Mouse (Mus musculus) heart, embryonic 13.5 days (tissue): ENCODE data around the gene Lemd1. TPM values are rescaled to one million over a fixed set of nuclear protein-coding genes. Genes with fewer than 3 reads are reported as not detected.

Source experiments
- ATAC-seq: fragments of 200-750 bp; cut with Nextera tagmentation; 2 replicates; pipeline ENCODE4 v1.8.0; 2017; ENCODE audit warnings: moderate TSS enrichment; ENCODE audit not compliant: insufficient number of reproducible peaks, low FRiP score, low TSS enrichment; ENCODE audit errors: extremely low read depth
- H3K27ac ChIP-seq: fragments of 300-500 bp; sonication (generic); replicated peaks from 2 replicates; pipeline ENCODE4 v1.5.1; 2015; ENCODE audit warnings: moderate library complexity, mild to moderate bottlenecking, inconsistent platforms
- H3K27me3 ChIP-seq: fragments of 300-500 bp; sonication (generic); replicated peaks from 2 replicates; pipeline ENCODE4 v1.6.1; 2015; ENCODE audit warnings: mild to moderate bottlenecking, inconsistent platforms
- H3K36me3 ChIP-seq: fragments of 300-500 bp; sonication (generic); 2 replicates; pipeline ENCODE4 v1.6.1; 2015; ENCODE audit warnings: mild to moderate bottlenecking, inconsistent platforms
- H3K4me1 ChIP-seq: fragments of 300-500 bp; sonication (generic); 2 replicates; pipeline ENCODE4 v1.6.1; 2015; ENCODE audit warnings: inconsistent platforms
- H3K4me2 ChIP-seq: fragments of 300-500 bp; sonication (generic); 2 replicates; pipeline ENCODE4 v1.6.1; 2015; ENCODE audit warnings: inconsistent platforms, mild to moderate bottlenecking, moderate library complexity
- H3K4me3 ChIP-seq: fragments of 300-500 bp; sonication (generic); 2 replicates; pipeline ENCODE4 v1.5.1; 2015; ENCODE audit warnings: moderate library complexity, mild to moderate bottlenecking, inconsistent platforms
- H3K9ac ChIP-seq: fragments of 300-500 bp; sonication (generic); 2 replicates; pipeline ENCODE4 v1.6.1; 2015; ENCODE audit warnings: inconsistent platforms, mild to moderate bottlenecking, moderate library complexity
- H3K9me3 ChIP-seq: fragments of 300-500 bp; sonication (generic); 2 replicates; pipeline ENCODE4 v1.6.1; 2016; ENCODE audit warnings: inconsistent platforms
- WGBS: fragments of 180-500 bp; shearing (Covaris S2); methylation state at CpG from one replicate; pipeline ENCODE4 v1.1.7; 2015; ENCODE audit warnings: mixed read lengths; 5-methylcytosine and 5-hydroxymethylcytosine counted together
- polyA plus RNA-seq: library from polyadenylated mRNA; unstranded; fragments of >200 nt; fragmentation: Nextera tagmentation; extraction: Ambion mirVana; gene quantifications from 2 replicates; pipeline ENCODE4 v1.2.1, GENCODE M21; 2015

The Lemd1 gene
- polyA plus RNA-seq, 1 experiment from 2014 or later = not detected

GRCm38 (mm10) chr1:132229667-132230066 lies 38.4 kb downstream of the Lemd1 start, which contains the start of gene Gm10188:
TSS of gene Gm10188 (minus strand) at chr1:132229767.
- Histone ChIP-seq H3K9ac (no peak within 1 kb of the TSS), H3K4me2 (no peak within 1 kb of the TSS), H3K4me1 (no peaks in the 10 kb centered on the region), H3K36me3 (no peaks in the 10 kb centered on the region), H3K27me3 (peaks cover 36% of the 10 kb centered on the region), H3K27ac (no peak within 1 kb of the TSS), H3K4me3 (no peak within 1 kb of the TSS), H3K9me3 (no peaks in the 10 kb centered on the region)
- WGBS = 76% methylated on average over 3 of the region's 3 CpGs
- ATAC-seq = no peak

GRCm38 (mm10) chr1:132231470-132232274 lies 40.4 kb downstream of the Lemd1 start:
- WGBS = 44% methylated on average over 7 of the region's 7 CpGs
- Histone ChIP-seq H3K36me3 (no peaks in the 10 kb centered on the region), H3K4me2 (no peak overlapping the region), H3K27me3 (peaks cover 55% of the 10 kb centered on the region), H3K4me3 (no peak overlapping the region), H3K4me1 (no peaks in the 10 kb centered on the region), H3K27ac (no peak overlapping the region), H3K9ac (no peak overlapping the region), H3K9me3 (no peaks in the 10 kb centered on the region)
- ATAC-seq = no peak

- Histone ChIP-seq H3K9me3 (no peaks in the 10 kb centered on the region), H3K27me3 (peaks cover 62% of the 10 kb centered on the region), H3K4me1 (no peaks in the 10 kb centered on the region), H3K4me2 (no peak overlapping the region), H3K36me3 (no peaks in the 10 kb centered on the region), H3K9ac (no peak overlapping the region), H3K4me3 (no peak overlapping the region), H3K27ac (no peak overlapping the region)
- ATAC-seq = no peak
- 14% methylated on average over 12 of the region's 12 CpGs for WGBS
Measured at GRCm38 (mm10) chr1:132233566-132233965, 42.3 kb downstream of the Lemd1 start.

- ATAC-seq = no peak
- H3K9ac ChIP-seq = no peak overlapping the region
- H3K36me3 ChIP-seq = no peaks in the 10 kb centered on the region
- no peak overlapping the region for H3K4me3 ChIP-seq
- peaks cover 62% of the 10 kb centered on the region for H3K27me3 ChIP-seq
- H3K4me1 ChIP-seq = no peaks in the 10 kb centered on the region
- WGBS = 60% methylated on average over 9 of the region's 9 CpGs
- H3K9me3 ChIP-seq = no peaks in the 10 kb centered on the region
- no peak overlapping the region for H3K27ac ChIP-seq
- no peak overlapping the region for H3K4me2 ChIP-seq
Measured at GRCm38 (mm10) chr1:132234757-132235273, 43.6 kb downstream of the Lemd1 start.

GRCm38 (mm10) chr1:132237585-132238159 lies 46.4 kb downstream of the Lemd1 start:
- Histone ChIP-seq H3K4me1 (no peaks in the 10 kb centered on the region), H3K27ac (no peak overlapping the region), H3K36me3 (no peaks in the 10 kb centered on the region), H3K4me3 (no peak overlapping the region), H3K9me3 (no peaks in the 10 kb centered on the region), H3K4me2 (no peak overlapping the region), H3K27me3 (peaks cover 48% of the 10 kb centered on the region), H3K9ac (no peak overlapping the region)
- no peak for ATAC-seq
- 18% methylated on average over 6 of the region's 6 CpGs for whole genome bisulfite sequencing

- Histone ChIP-seq H3K27ac (no peak overlapping the region), H3K4me1 (peaks cover 6% of the 10 kb centered on the region; the same call in 1 of the 2 replicates), H3K4me2 (no peak overlapping the region), H3K36me3 (no peaks in the 10 kb centered on the region), H3K9ac (no peak overlapping the region), H3K4me3 (no peak overlapping the region), H3K27me3 (peaks cover 3% of the 10 kb centered on the region; the same call in 1 of the 2 replicates), H3K9me3 (no peaks in the 10 kb centered on the region)
- ATAC-seq = no peak
- 54% methylated on average over 5 of the region's 5 CpGs for WGBS
Measured at GRCm38 (mm10) chr1:132245010-132245409, 53.8 kb downstream of the Lemd1 start.

- Histone ChIP-seq H3K9me3 (no peaks in the 10 kb centered on the region), H3K4me2 (no peak overlapping the region), H3K4me3 (no peak overlapping the region), H3K9ac (no peak overlapping the region), H3K36me3 (no peaks in the 10 kb centered on the region), H3K27ac (no peak overlapping the region), H3K27me3 (peaks cover 3% of the 10 kb centered on the region; the same call in 1 of the 2 replicates), H3K4me1 (peaks cover 6% of the 10 kb centered on the region; the same call in 1 of the 2 replicates)
- no peak for ATAC-seq
- WGBS = 25% methylated on average over 6 of the region's 6 CpGs
Measured at GRCm38 (mm10) chr1:132246137-132246536, 54.9 kb downstream of the Lemd1 start.

GRCm38 (mm10) chr1:132246641-132247040 lies 55.4 kb downstream of the Lemd1 start:
- Histone ChIP-seq H3K9ac (no peak overlapping the region), H3K4me2 (no peak overlapping the region), H3K4me1 (peaks cover 6% of the 10 kb centered on the region; the same call in 1 of the 2 replicates), H3K36me3 (no peaks in the 10 kb centered on the region), H3K9me3 (no peaks in the 10 kb centered on the region), H3K27me3 (peaks cover 3% of the 10 kb centered on the region; the same call in 1 of the 2 replicates), H3K4me3 (no peak overlapping the region), H3K27ac (no peak overlapping the region)
- no peak for ATAC-seq
- WGBS = 90% methylated on average over 4 of the region's 4 CpGs

- Histone ChIP-seq H3K9ac (no peak overlapping the region), H3K27ac (no peak overlapping the region), H3K4me1 (no peaks in the 10 kb centered on the region), H3K36me3 (no peaks in the 10 kb centered on the region), H3K4me3 (no peak overlapping the region), H3K4me2 (no peak overlapping the region), H3K27me3 (no peaks in the 10 kb centered on the region), H3K9me3 (no peaks in the 10 kb centered on the region)
- ATAC-seq = no peak
- 75% methylated on average over 6 of the region's 6 CpGs for WGBS
Measured at GRCm38 (mm10) chr1:132254467-132254866, 63.2 kb downstream of the Lemd1 start.

GRCm38 (mm10) chr1:132260331-132260730 lies 69.1 kb downstream of the Lemd1 start:
- H3K4me2 ChIP-seq = no peak overlapping the region
- H3K9me3 ChIP-seq = no peaks in the 10 kb centered on the region
- H3K27me3 ChIP-seq = no peaks in the 10 kb centered on the region
- ATAC-seq = no peak
- H3K9ac ChIP-seq = no peak overlapping the region
- no peaks in the 10 kb centered on the region for H3K36me3 ChIP-seq
- no peak overlapping the region for H3K27ac ChIP-seq
- 80% methylated on average over 1 of the region's 1 CpGs for WGBS
- H3K4me3 ChIP-seq = no peak overlapping the region
- H3K4me1 ChIP-seq = peaks cover 4% of the 10 kb centered on the region; the same call in 1 of the 2 replicates

GRCm38 (mm10) chr1:132261058-132261457 lies 69.8 kb downstream of the Lemd1 start:
- Histone ChIP-seq H3K27me3 (no peaks in the 10 kb centered on the region), H3K4me1 (peaks cover 4% of the 10 kb centered on the region; the same call in 1 of the 2 replicates), H3K4me2 (no peak overlapping the region), H3K36me3 (no peaks in the 10 kb centered on the region), H3K9me3 (no peaks in the 10 kb centered on the region), H3K4me3 (no peak overlapping the region), H3K9ac (no peak overlapping the region), H3K27ac (no peak overlapping the region)
- no peak for ATAC-seq
- 63% methylated on average over 5 of the region's 5 CpGs for WGBS
